17 mouse cellular contexts compared by ENCODE assay signal in genomic region chr8:10174841-10175680, GRCm38 (mm10). TPM values are rescaled to one million over a fixed set of nuclear protein-coding genes. Genes with fewer than 3 reads are reported as not detected.
DNase-seq lines count a peak whose midpoint lies in the region; ATAC-seq and TF ChIP-seq lines count a peak whose summit lies in the region.
"Had no signal": no experiment of that assay in that cellular context is flagged by ENCODE, and none has a peak within 500 bp of the region (broad histone marks: within the 10 kb centered on the region; RNA-seq: fewer than 3 reads in every experiment).

No protein-coding gene starts in this region.

- H3K36me3 ChIP-seq in forebrain, embryonic 10.5 days (replicated peaks), result no peaks in the 10 kb centered on the region
- no peaks in the 10 kb centered on the region for H3K36me3 ChIP-seq in forebrain, embryonic 11.5 days (ENCODE audit: control insufficient read depth, insufficient read depth, low read length)
- no peaks in the 10 kb centered on the region for H3K36me3 ChIP-seq in forebrain, embryonic 14.5 days (ENCODE audit: control insufficient read depth, insufficient read depth, low read length)
- H3K36me3 ChIP-seq in midbrain, embryonic 12.5 days, result no peaks in the 10 kb centered on the region
- H3K36me3 ChIP-seq: liver, embryonic 12.5 days had no signal

- no peak for DNase-seq in forebrain, embryonic 10.5 days (ENCODE audit: extremely low spot score, low spot score)
- no peak for DNase-seq in forebrain, embryonic 11.5 days (ENCODE audit: low spot score)
- DNase-seq in brain, embryonic 14.5 days (ENCODE audit: low read depth), result peak; percentile 67
- DNase-seq in forebrain, embryonic 14.5 days (ENCODE audit: low spot score), result peak; percentile 44
- DNase-seq in embryo, embryonic 11 days, result no peak
- no peak for DNase-seq in thymus, postnatal 0 days (ENCODE audit: low spot score)
- DNase-seq in adrenal gland, adult 2 months, result no peak
- DNase-seq: adrenal gland, postnatal 25 days; heart, adult 2 months; heart, postnatal 14 days; kidney, adult 8-10 months had no signal

- WGBS in forebrain, embryonic 10.5 days, result 83% methylated on average over 7 of the region's 7 CpGs
- WGBS in forebrain, embryonic 11.5 days, result 85% methylated on average over 7 of the region's 7 CpGs
- WGBS in forebrain, embryonic 14.5 days, result 81% methylated on average over 7 of the region's 7 CpGs
- WGBS in midbrain, embryonic 12.5 days, result 83% methylated on average over 7 of the region's 7 CpGs

- peaks cover 39% of the 10 kb centered on the region for H3K4me1 ChIP-seq in forebrain, embryonic 10.5 days
- peaks cover 9% of the 10 kb centered on the region; the same call in 1 of the 2 replicates for H3K4me1 ChIP-seq in forebrain, embryonic 11.5 days (replicated peaks; ENCODE audit: control insufficient read depth, insufficient read depth, low read length)
- peaks cover 10% of the 10 kb centered on the region for H3K4me1 ChIP-seq in forebrain, embryonic 14.5 days (ENCODE audit: control insufficient read depth, insufficient read depth, low read length)
- H3K4me1 ChIP-seq in midbrain, embryonic 12.5 days, result peaks cover 41% of the 10 kb centered on the region
- H3K4me1 ChIP-seq: liver, embryonic 12.5 days had no signal

- no peak for TF ChIP-seq CTCF in brain, embryonic 14.5 days (IDR thresholded peaks at IDR 0.05; ENCODE audit: borderline replicate concordance, extremely low read depth, insufficient read depth, insufficient read length)

- ATAC-seq in forebrain, embryonic 11.5 days (replicated peaks; ENCODE audit: low FRiP score), result no peak
- peak; percentile 57; the same call in 1 of the 2 replicates for ATAC-seq in forebrain, embryonic 14.5 days
- ATAC-seq in midbrain, embryonic 12.5 days (ENCODE audit: low FRiP score, low read depth), result no peak
- ATAC-seq: liver, embryonic 12.5 days had no signal

- H3K9me3 ChIP-seq in forebrain, embryonic 10.5 days, result no peaks in the 10 kb centered on the region
- H3K9me3 ChIP-seq in forebrain, embryonic 11.5 days (ENCODE audit: control insufficient read depth, low read length), result no peaks in the 10 kb centered on the region
- no peaks in the 10 kb centered on the region for H3K9me3 ChIP-seq in forebrain, embryonic 14.5 days (replicated peaks; ENCODE audit: control insufficient read depth, low read length)
- H3K9me3 ChIP-seq in midbrain, embryonic 12.5 days, result no peaks in the 10 kb centered on the region
- H3K9me3 ChIP-seq: liver, embryonic 12.5 days had no signal

- 0 out of 2 replicates have a peak overlapping the region, but pooled peaks have one; percentile 22 for H3K27ac ChIP-seq in forebrain, embryonic 10.5 days
- no peak overlapping the region for H3K27ac ChIP-seq in forebrain, embryonic 11.5 days (ENCODE audit: low read depth, low read length)
- no peak overlapping the region for H3K27ac ChIP-seq in forebrain, embryonic 14.5 days (ENCODE audit: low read depth, low read length)
- H3K27ac ChIP-seq in midbrain, embryonic 12.5 days (replicated peaks), result peak overlapping the region; percentile 43; the same call in 1 of the 2 replicates
- H3K27ac ChIP-seq: heart, adult 2 months; layer of hippocampus, adult 2 months; liver, embryonic 12.5 days; macrophage had no signal

- no peak for TF ChIP-seq POLR2A in brain, embryonic 14.5 days (IDR thresholded peaks at IDR 0.05; ENCODE audit: borderline replicate concordance, extremely low read depth, insufficient read depth, insufficient read length, poor library complexity, severe bottlenecking)

- no peak overlapping the region for H3K4me3 ChIP-seq in forebrain, embryonic 10.5 days
- no peak overlapping the region for H3K4me3 ChIP-seq in forebrain, embryonic 11.5 days (ENCODE audit: low read depth, low read length)
- no peak overlapping the region for H3K4me3 ChIP-seq in forebrain, embryonic 14.5 days (ENCODE audit: low read depth, low read length)
- H3K4me3 ChIP-seq in midbrain, embryonic 12.5 days, result no peak overlapping the region
- H3K4me3 ChIP-seq: heart, adult 2 months; layer of hippocampus, adult 2 months; liver, embryonic 12.5 days had no signal

- H3K27me3 ChIP-seq in forebrain, embryonic 10.5 days (ENCODE audit: poor library complexity, severe bottlenecking), result no peaks in the 10 kb centered on the region; the same call in 1 of the 2 replicates
- H3K27me3 ChIP-seq in forebrain, embryonic 11.5 days (ENCODE audit: control insufficient read depth, insufficient read depth, low read length), result no peaks in the 10 kb centered on the region
- no peaks in the 10 kb centered on the region for H3K27me3 ChIP-seq in forebrain, embryonic 14.5 days (replicated peaks; ENCODE audit: control insufficient read depth, insufficient read depth, low read length)
- H3K27me3 ChIP-seq in midbrain, embryonic 12.5 days, result no peaks in the 10 kb centered on the region
- H3K27me3 ChIP-seq: liver, embryonic 12.5 days had no signal

- H3K9ac ChIP-seq in forebrain, embryonic 11.5 days (ENCODE audit: low read length), result no peak overlapping the region
- no peak overlapping the region for H3K9ac ChIP-seq in forebrain, embryonic 14.5 days (ENCODE audit: low read length)
- no peak overlapping the region for H3K9ac ChIP-seq in midbrain, embryonic 12.5 days (replicated peaks)
- H3K9ac ChIP-seq: liver, embryonic 12.5 days had no signal

- H3K4me2 ChIP-seq in forebrain, embryonic 11.5 days (ENCODE audit: low read depth, low read length, severe bottlenecking), result no peak overlapping the region
- no peak overlapping the region for H3K4me2 ChIP-seq in forebrain, embryonic 14.5 days (ENCODE audit: low read length)
- H3K4me2 ChIP-seq in midbrain, embryonic 12.5 days (replicated peaks), result no peak overlapping the region
- H3K4me2 ChIP-seq: liver, embryonic 12.5 days had no signal

RNA-seq across cellular contexts. Expression of gene Myo16, which starts 21.4 kb away (rescaled TPM):
- polyA plus RNA-seq in forebrain, embryonic 10.5 days (2016; fragmentation: Nextera tagmentation; extraction: Ambion mirVana), result 0.50 and 0.64 TPM in 2 replicates
- 1.3 and 1.6 TPM in 2 replicates for polyA plus RNA-seq in forebrain, embryonic 11.5 days (2014; fragmentation: Nextera tagmentation; extraction: Ambion mirVana)
- 8.5 and 18.8 TPM in 2 replicates for polyA plus RNA-seq in brain, embryonic 14.5 days (2012; rRNA removed)
- 2.0 and 5.4 TPM in 2 replicates for polyA plus RNA-seq in forebrain, embryonic 14.5 days (2014; fragmentation: Nextera tagmentation; extraction: Ambion mirVana)
- 3.8 and 4.0 TPM in 2 replicates for polyA plus RNA-seq in midbrain, embryonic 12.5 days (2016; fragmentation: Nextera tagmentation; extraction: Ambion mirVana)
- 0.23 and 0.68 TPM in 2 replicates for polyA plus RNA-seq in thymus, postnatal 0 days (2015; fragmentation: Nextera tagmentation; extraction: Ambion mirVana)
- total RNA-seq in adrenal gland, adult 2 months (2021), result under 1 TPM in 1 of 2 experiments, not detected in 1; 0.03 TPM
- polyA plus RNA-seq in adrenal gland, adult 2 months (2012; rRNA removed), result not detected in 2 replicates
- total RNA-seq: adrenal gland, postnatal 25 days; common myeloid progenitor, adult 5-6 weeks had no signal
- polyA plus RNA-seq: heart, adult 2 months; macrophage; small intestine, adult 2 months had no signal

Comparison
In these comparisons a context has a peak if more than half of its experiments do, and no peak if none do; other contexts are left out.
1. DNase-seq: peak in brain, embryonic 14.5 days (single experiment) and forebrain, embryonic 14.5 days (single experiment); none in forebrain, embryonic 10.5 days (single experiment), forebrain, embryonic 11.5 days (single experiment), embryo, embryonic 11 days (single experiment), thymus, postnatal 0 days (single experiment) and adrenal gland, adult 2 months (single experiment).
2. H3K27ac ChIP-seq: peak in forebrain, embryonic 10.5 days (single experiment) and midbrain, embryonic 12.5 days (single experiment); none in forebrain, embryonic 11.5 days (single experiment) and forebrain, embryonic 14.5 days (single experiment).